Mouse (Mus musculus): Measurements from ENCODE around the gene Srgap3. TPM values are rescaled to one million over a fixed set of nuclear protein-coding genes. Genes with fewer than 3 reads are reported as not detected.

Srgap3 gene
- polyA plus RNA-seq, 1 experiment = 1.6 TPM

DNA sequence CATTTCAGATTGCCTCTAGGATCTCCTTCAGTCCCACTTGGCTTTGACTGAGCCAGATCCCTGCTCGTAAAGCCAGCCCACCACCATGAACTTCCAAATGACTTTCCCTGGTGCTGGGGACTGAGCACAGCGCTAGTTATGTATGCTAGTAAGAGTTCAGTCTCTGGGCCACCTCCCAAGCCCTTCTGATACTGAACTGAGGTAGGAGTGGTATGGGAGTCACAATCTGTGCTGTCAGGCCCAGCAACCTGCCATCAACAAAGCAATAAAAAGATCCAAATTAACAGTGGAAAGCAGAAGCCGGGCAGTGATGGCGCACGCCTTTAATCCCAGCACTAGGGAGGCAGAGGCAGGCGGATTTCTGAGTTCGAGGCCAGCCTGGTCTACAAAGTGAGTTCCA is 134.2 kb downstream of the Srgap3 start:
- 93% methylated on average over 7 of the region's 7 CpGs for WGBS
- TF ChIP-seq CTCF (IDR thresholded peaks at IDR 0.05; ENCODE audit: insufficient read depth, low read length) (no peak), POLR2A (IDR thresholded peaks at IDR 0.05; ENCODE audit: borderline replicate concordance, extremely low read depth, low read depth, low read length) (no peak)
- Histone ChIP-seq H3K4me1 (ENCODE audit: control insufficient read depth, insufficient read depth, low read length) (no peaks in the 10 kb centered on the region), H3K4me3 (replicated peaks; ENCODE audit: extremely low read depth, low read depth, low read length) (no peak overlapping the region)
- no peak for DNase-seq

DNA sequence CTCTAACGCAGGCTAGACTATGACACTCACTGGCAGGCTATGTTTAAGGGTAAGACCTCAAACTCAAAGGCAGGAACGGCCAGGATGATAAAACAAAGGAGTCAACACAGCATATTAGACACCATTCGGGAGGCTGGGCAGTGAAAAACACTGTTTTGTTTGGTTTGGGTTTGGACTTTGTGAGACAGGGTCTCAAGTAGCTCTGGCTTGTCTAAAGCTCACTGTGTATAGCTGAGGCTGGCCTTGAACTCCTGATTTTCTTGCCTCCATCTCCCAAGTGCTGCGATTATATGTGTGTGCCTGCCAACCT is 136.6 kb downstream of the Srgap3 start:
- 77% methylated on average over 4 of the region's 4 CpGs for WGBS
- no peak overlapping the region for H3K4me3 ChIP-seq (replicated peaks; ENCODE audit: extremely low read depth, low read depth, low read length)
- TF ChIP-seq POLR2A (IDR thresholded peaks at IDR 0.05; ENCODE audit: borderline replicate concordance, extremely low read depth, low read depth, low read length) (no peak), CTCF (IDR thresholded peaks at IDR 0.05; ENCODE audit: insufficient read depth, low read length) (no peak)
- H3K4me1 ChIP-seq (ENCODE audit: control insufficient read depth, insufficient read depth, low read length) = no peaks in the 10 kb centered on the region
- DNase-seq = no peak

DNA sequence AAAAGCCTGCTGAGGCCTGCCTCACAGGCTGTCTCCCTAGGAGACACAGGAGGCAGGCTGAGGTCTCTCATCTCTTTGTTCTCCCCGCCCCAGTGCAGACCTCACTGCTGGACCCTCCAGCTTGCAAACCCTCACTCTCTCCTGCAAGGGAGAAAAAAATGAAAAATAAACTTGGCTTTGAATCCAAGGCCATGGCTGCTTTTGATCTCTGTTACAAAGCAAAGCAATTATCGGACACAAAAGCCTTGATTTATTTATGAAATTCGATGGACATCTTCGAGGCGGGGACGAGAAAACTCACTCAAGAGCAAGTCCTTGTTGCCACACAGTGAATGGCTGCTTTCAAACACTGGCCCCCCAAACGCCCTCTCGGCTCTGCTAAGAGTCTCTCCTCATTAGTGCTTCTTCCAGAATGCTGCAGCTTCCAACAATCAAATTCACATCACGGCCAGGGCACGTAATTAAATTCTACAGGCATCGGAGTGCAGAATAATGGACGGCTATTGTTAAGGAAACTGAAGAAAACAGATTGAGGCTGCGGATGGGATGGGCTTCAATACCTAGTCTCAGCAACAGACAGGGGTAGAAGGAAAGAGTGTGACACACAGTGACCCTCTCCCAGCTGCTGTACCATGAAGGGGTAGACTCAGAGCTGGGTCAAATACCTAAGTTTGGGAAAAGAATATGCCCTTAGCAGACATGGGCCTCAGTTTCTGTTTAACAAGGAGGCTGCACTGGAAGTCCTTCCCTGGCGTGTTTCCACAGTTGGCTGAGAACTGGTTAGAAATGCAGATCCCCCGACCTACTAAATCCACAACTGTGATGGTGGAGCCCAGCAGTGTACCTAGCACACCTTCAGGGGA is 137.2 kb downstream of the Srgap3 start:
- no peak for TF ChIP-seq POLR2A (IDR thresholded peaks at IDR 0.05; ENCODE audit: borderline replicate concordance, extremely low read depth, low read depth, low read length)
- TF ChIP-seq CTCF (IDR thresholded peaks at IDR 0.05; ENCODE audit: insufficient read depth, low read length) = no peak

DNA sequence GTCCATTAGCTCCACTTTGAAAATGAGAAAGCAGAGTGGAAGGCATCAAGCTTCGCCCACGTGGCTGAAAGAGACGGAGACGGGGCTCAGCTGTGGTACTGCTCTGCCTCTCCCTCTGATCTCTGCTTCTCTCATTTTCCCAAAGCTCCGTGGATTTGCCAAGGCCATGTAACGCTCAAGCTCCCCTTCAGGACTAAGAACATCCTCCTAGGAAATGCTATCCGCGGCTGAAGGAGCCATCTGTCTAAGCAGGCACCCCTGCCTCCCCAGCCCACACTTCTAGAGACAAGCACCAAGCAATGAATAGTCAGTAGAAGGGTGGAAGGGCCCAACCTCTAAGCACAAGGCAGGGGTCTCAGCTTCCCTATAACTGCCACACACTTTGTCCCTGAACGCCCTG is 138.3 kb downstream of the Srgap3 start:
- H3K4me1 ChIP-seq (ENCODE audit: control insufficient read depth, insufficient read depth, low read length) = no peaks in the 10 kb centered on the region
- no peak for TF ChIP-seq CTCF (IDR thresholded peaks at IDR 0.05; ENCODE audit: insufficient read depth, low read length)
- TF ChIP-seq POLR2A (IDR thresholded peaks at IDR 0.05; ENCODE audit: borderline replicate concordance, extremely low read depth, low read depth, low read length) = no peak
- no peak for DNase-seq
- H3K4me3 ChIP-seq (replicated peaks; ENCODE audit: extremely low read depth, low read depth, low read length) = no peak overlapping the region
- whole genome bisulfite sequencing = 83% methylated on average over 9 of the region's 9 CpGs

More for the DNA sequence above, 137.2 kb downstream of the Srgap3 start:
- Histone ChIP-seq H3K4me3 (replicated peaks; ENCODE audit: extremely low read depth, low read depth, low read length) (no peak overlapping the region), H3K4me1 (ENCODE audit: control insufficient read depth, insufficient read depth, low read length) (no peaks in the 10 kb centered on the region)
- WGBS = 61% methylated on average over 15 of the region's 15 CpGs
- no peak for DNase-seq

DNA sequence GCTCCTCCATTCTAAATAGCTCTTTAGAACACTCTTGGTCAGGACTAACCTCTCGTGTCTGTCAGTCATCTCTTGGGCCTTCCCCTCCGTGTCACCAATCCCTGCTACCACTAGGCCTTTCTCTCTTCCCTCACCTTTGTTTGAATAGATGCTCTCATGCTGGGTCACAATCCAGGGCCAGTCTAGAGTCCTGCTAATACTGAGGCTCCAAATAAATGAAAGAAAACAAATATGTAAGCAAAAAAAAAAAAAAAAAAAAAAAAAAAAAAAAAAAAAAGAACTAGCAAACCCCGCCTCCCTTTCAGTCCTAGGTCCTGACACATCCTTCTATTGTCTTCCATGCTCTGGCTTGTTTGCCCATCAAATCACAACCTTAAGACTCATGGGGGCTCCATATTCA is 145.1 kb downstream of the Srgap3 start:
- WGBS = 85% methylated on average over 3 of the region's 3 CpGs
- no peak for DNase-seq
- Histone ChIP-seq H3K4me3 (replicated peaks; ENCODE audit: extremely low read depth, low read depth, low read length) (no peak overlapping the region), H3K4me1 (ENCODE audit: control insufficient read depth, insufficient read depth, low read length) (no peaks in the 10 kb centered on the region)
- TF ChIP-seq CTCF (IDR thresholded peaks at IDR 0.05; ENCODE audit: insufficient read depth, low read length) = no peak
- TF ChIP-seq POLR2A (IDR thresholded peaks at IDR 0.05; ENCODE audit: borderline replicate concordance, extremely low read depth, low read depth, low read length) = no peak

DNA sequence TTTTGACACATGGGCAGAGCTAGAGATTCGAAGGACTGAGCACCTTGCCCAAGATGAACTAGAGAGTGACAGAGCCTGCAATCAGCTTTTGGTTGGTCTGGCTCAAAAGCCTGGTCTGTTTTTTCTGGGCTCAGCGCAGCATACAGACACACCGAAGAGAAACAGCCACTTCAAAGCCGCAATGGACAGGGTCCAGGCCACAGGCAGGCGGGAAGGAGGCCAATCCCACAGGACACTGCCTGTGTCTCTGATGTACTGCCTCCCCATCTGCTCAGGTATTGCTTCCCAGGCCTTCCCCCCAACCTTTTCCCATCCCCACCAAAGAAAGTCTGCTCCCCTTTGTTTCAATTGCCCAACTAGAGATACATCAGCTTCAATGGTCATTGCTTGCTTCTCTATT is 148.7 kb downstream of the Srgap3 start:
- no peaks in the 10 kb centered on the region for H3K4me1 ChIP-seq (ENCODE audit: control insufficient read depth, insufficient read depth, low read length)
- TF ChIP-seq CTCF (IDR thresholded peaks at IDR 0.05; ENCODE audit: insufficient read depth, low read length) (no peak), POLR2A (IDR thresholded peaks at IDR 0.05; ENCODE audit: borderline replicate concordance, extremely low read depth, low read depth, low read length) (no peak)
- H3K4me3 ChIP-seq (replicated peaks; ENCODE audit: extremely low read depth, low read depth, low read length) = no peak overlapping the region
- 83% methylated on average over 5 of the region's 5 CpGs for whole genome bisulfite sequencing
- no peak for DNase-seq

DNA sequence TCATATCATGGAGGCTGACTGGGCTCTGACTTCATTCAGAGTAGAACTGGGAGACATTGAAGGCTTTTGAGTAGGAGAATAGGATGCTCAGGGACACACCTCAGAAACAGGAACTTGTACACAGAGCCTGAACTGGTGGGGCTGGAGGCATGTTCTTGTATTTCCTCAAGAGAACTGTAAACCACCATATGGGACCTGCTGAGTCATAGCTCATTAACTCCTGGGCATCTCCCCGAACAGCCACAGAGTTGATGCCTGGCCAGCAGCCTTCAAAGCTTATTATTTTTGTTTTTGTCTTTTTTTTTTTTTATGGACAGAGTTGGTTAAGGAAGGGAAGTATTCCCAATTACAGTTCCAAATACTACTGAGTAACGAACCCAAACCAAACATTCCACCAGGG is 150.5 kb downstream of the Srgap3 start:
- H3K4me3 ChIP-seq (replicated peaks; ENCODE audit: extremely low read depth, low read depth, low read length) = no peak overlapping the region
- no peaks in the 10 kb centered on the region for H3K4me1 ChIP-seq (ENCODE audit: control insufficient read depth, insufficient read depth, low read length)
- DNase-seq = no peak
- WGBS = 42% methylated on average over 2 of the region's 2 CpGs
- no peak for TF ChIP-seq CTCF (IDR thresholded peaks at IDR 0.05; ENCODE audit: insufficient read depth, low read length)

DNA sequence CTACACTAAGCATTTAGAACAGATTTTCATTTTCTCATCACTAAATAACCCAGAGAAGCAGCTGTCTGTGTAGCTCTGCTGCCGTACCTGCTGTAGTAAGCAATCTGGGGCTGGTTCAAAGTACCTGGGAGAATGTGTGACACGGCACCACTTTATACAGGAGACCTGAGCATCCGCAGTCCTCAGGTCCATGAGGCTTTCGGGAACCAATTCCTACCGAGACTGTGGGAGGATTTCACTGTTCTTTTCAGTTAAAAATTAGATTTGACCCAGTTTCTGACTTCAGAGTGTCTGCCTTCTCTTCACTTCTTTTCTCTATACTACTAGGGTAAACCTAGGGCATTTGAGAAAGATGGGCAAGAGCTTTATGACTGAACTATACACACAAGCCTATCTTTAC is 153.2 kb downstream of the Srgap3 start:
- 94% methylated on average over 5 of the region's 5 CpGs for WGBS
- H3K4me1 ChIP-seq (ENCODE audit: control insufficient read depth, insufficient read depth, low read length) = no peaks in the 10 kb centered on the region
- H3K4me3 ChIP-seq (replicated peaks; ENCODE audit: extremely low read depth, low read depth, low read length) = no peak overlapping the region
- no peak for TF ChIP-seq POLR2A (IDR thresholded peaks at IDR 0.05; ENCODE audit: borderline replicate concordance, extremely low read depth, low read depth, low read length)
- TF ChIP-seq CTCF (IDR thresholded peaks at IDR 0.05; ENCODE audit: insufficient read depth, low read length) = no peak
- DNase-seq = no peak

DNA sequence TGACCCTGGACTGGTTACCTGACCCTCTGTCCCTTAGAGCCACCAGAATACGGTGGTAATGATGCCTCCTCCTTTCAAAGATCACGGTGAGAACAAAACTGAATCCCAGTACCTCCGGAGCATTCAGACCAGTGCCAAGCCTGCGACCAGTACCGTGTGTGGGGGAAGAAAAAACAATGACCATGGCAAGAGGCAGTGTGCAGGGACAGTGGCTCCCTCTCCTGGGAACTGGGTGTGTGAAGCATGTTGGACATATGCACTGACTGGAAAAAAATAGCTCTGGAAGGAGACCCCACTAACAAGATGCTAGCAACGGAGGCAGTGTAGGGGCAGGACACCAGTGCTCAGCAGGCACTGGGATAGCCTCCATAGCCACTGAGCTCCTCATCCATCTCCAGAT is 157.2 kb downstream of the Srgap3 start:
- 55% methylated on average over 6 of the region's 6 CpGs for WGBS
- DNase-seq = no peak
- H3K4me3 ChIP-seq (replicated peaks; ENCODE audit: extremely low read depth, low read depth, low read length) = no peak overlapping the region
- no peaks in the 10 kb centered on the region for H3K4me1 ChIP-seq (ENCODE audit: control insufficient read depth, insufficient read depth, low read length)
- TF ChIP-seq POLR2A (IDR thresholded peaks at IDR 0.05; ENCODE audit: borderline replicate concordance, extremely low read depth, low read depth, low read length) (no peak), CTCF (IDR thresholded peaks at IDR 0.05; ENCODE audit: insufficient read depth, low read length) (no peak)

DNA sequence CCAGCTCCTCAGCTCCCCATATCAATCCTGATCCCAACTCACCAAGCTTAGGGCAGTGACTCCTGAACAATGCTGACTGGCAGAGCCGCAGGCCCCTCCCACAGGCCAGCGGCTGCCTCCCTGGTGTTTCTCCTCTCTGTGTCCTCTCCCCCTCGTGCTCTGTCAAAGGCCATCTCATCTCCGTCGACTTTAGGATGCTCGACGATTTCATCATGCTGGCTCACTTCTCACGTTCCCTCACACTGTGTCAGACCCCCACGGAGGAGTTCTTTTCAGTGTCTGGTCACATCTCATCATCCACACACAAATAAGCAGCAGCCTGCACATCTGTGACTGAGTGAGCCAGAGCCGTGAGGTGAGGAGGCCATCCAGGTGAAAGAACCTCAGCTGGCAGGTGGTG is 158.4 kb downstream of the Srgap3 start:
- no peaks in the 10 kb centered on the region for H3K4me1 ChIP-seq (ENCODE audit: control insufficient read depth, insufficient read depth, low read length)
- no peak overlapping the region for H3K4me3 ChIP-seq (replicated peaks; ENCODE audit: extremely low read depth, low read depth, low read length)
- WGBS = 32% methylated on average over 10 of the region's 10 CpGs
- no peak for DNase-seq
- TF ChIP-seq CTCF (IDR thresholded peaks at IDR 0.05; ENCODE audit: insufficient read depth, low read length) = no peak
- no peak for TF ChIP-seq POLR2A (IDR thresholded peaks at IDR 0.05; ENCODE audit: borderline replicate concordance, extremely low read depth, low read depth, low read length)
